Mouse (Mus musculus) intestine, embryonic 15.5 days (tissue): Measurements from ENCODE around the gene Dennd6a. TPM values are rescaled to one million over a fixed set of nuclear protein-coding genes. Genes with fewer than 3 reads are reported as not detected.
"Not testable (repeated sequence)": the region's sequence is repeated elsewhere in the genome, so short reads cannot be mapped to it uniquely, and the experiment has no call there.

Experiments
- ATAC-seq: fragments of 200-750 bp; cut with Nextera tagmentation; 2 replicates; pipeline ENCODE4 v1.8.0; 2017; ENCODE audit warnings: moderate TSS enrichment, moderate library complexity
- H3K27ac ChIP-seq: fragments of 300-500 bp; sonication (generic); 2 replicates; pipeline ENCODE4 v1.5.1; 2015; ENCODE audit warnings: mild to moderate bottlenecking, inconsistent platforms
- H3K27me3 ChIP-seq: fragments of 300-500 bp; sonication (generic); replicated peaks from 2 replicates; pipeline ENCODE4 v1.6.1; 2015; ENCODE audit warnings: inconsistent platforms
- H3K36me3 ChIP-seq: fragments of 300-500 bp; sonication (generic); 2 replicates; pipeline ENCODE4 v1.6.1; 2015; ENCODE audit warnings: inconsistent platforms
- H3K4me1 ChIP-seq: fragments of 300-500 bp; sonication (generic); replicated peaks from 2 replicates; pipeline ENCODE4 v1.6.1; 2015; ENCODE audit warnings: inconsistent platforms
- H3K4me2 ChIP-seq: fragments of 300-500 bp; sonication (generic); replicated peaks from 2 replicates; pipeline ENCODE4 v1.6.1; 2015; ENCODE audit warnings: mild to moderate bottlenecking, inconsistent platforms
- H3K4me3 ChIP-seq: fragments of 300-500 bp; sonication (generic); replicated peaks from 2 replicates; pipeline ENCODE4 v1.5.1; 2015; ENCODE audit warnings: inconsistent platforms
- H3K9ac ChIP-seq: fragments of 300-500 bp; sonication (generic); 2 replicates; pipeline ENCODE4 v1.6.1; 2015; ENCODE audit warnings: inconsistent platforms
- H3K9me3 ChIP-seq: fragments of 300-500 bp; sonication (generic); 2 replicates; pipeline ENCODE4 v1.6.1; 2016; ENCODE audit warnings: inconsistent platforms
- WGBS: fragments of 180-500 bp; shearing (Covaris S2); methylation state at CpG from one replicate; pipeline ENCODE4 v1.1.7; 2015; 5-methylcytosine and 5-hydroxymethylcytosine counted together
- polyA plus RNA-seq: library from polyadenylated mRNA; unstranded; fragments of >200 nt; fragmentation: Nextera tagmentation; extraction: Ambion mirVana; gene quantifications from 2 replicates; pipeline ENCODE4 v1.2.1, GENCODE M21; 2015

The Dennd6a gene
- polyA plus RNA-seq: 29.0 and 32.0 TPM in 2 replicates

DNA sequence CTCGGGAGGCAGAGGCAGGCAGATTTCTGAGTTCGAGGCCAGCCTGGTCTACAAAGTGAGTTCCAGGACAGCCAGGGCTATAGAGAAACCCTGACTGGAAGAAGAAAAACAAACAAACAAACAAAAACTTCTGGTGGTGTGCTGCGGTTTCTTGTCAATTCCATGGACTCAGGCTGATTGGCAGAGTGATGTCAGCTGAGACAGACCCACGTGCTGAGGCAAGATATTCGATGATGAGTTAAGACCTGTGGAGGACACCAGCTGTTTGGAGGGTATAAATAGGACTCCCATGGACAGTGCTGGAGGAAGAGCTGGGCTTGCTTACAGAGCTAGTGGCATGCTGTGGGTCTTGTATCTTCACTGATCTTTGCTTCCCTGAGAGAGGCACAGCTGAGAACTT, at the start of gene Dennd6a:
Gene Dennd6a, plus strand, starts transcription at position 301 of the 400 bp plus-strand sequence.
- not testable (repeated sequence) for H3K4me3 ChIP-seq, H3K27ac ChIP-seq, ATAC-seq, H3K4me2 ChIP-seq, H3K27me3 ChIP-seq, H3K36me3 ChIP-seq, H3K9me3 ChIP-seq, H3K4me1 ChIP-seq, H3K9ac ChIP-seq
- WGBS: 91% methylated on average over 5 of the region's 5 CpGs

GRCm38 (mm10) chr14:26525955-26526354, 47.7 kb upstream of the Dennd6a start:
- H3K9me3 ChIP-seq: no peaks in the 10 kb centered on the region
- no peak overlapping the region for H3K4me2 ChIP-seq
- WGBS: 35% methylated on average over 3 of the region's 3 CpGs
- H3K9ac ChIP-seq: no peak overlapping the region
- no peak overlapping the region for H3K27ac ChIP-seq
- no peaks in the 10 kb centered on the region for H3K27me3 ChIP-seq
- no peak for ATAC-seq
- H3K4me1 ChIP-seq: peaks cover 12% of the 10 kb centered on the region; the same call in 1 of the 2 replicates
- no peak overlapping the region for H3K4me3 ChIP-seq
- no peaks in the 10 kb centered on the region; the same call in 1 of the 2 replicates for H3K36me3 ChIP-seq

DNA sequence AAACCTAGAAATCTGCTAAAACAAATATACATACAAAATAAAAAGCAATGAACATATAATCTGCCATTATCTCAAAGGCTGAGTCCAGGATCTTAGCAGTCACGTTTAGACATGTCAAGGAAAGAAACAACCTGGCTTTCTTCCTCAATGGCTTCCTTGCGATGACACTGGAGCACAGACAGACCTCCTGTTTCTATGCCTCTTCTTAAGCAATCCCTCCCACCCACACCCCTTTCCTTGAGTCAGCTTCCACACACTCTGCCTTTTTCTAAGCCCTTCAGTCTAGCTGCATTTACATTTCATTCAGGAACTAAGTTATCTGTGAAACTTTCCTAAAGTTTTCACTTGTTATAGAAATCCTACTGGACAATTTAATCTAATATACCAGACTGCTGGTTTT, 45.4 kb upstream of the Dennd6a start:
- Histone ChIP-seq H3K36me3 (no peaks in the 10 kb centered on the region), H3K27me3 (no peaks in the 10 kb centered on the region), H3K9ac (no peak overlapping the region), H3K9me3 (no peaks in the 10 kb centered on the region), H3K4me2 (no peak overlapping the region), H3K27ac (no peak overlapping the region), H3K4me1 (peaks cover 16% of the 10 kb centered on the region), H3K4me3 (no peak overlapping the region)
- WGBS: 45% methylated on average over 2 of the region's 2 CpGs
- no peak for ATAC-seq

DNA sequence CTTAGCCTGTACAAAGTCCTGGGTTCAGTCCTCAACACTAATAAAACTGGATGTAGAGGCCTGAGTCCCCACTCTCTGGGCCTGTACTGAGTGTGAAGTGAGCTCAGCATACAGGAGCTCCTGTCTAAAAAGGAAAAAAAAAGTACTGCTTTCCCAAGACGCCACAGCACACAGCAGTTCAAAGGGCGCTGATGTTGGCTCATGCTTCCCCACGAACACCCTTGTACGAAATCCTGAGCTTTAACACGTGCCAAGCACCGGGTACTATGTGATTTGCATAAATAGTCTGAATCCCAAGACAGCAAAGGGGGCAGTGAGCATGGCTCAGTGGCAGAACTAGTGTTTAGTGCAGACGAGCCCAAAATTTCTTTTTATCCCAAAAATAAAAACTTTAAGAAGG, 43.3 kb upstream of the Dennd6a start:
- Histone ChIP-seq H3K27me3 (no peaks in the 10 kb centered on the region), H3K4me3 (no peak overlapping the region), H3K9me3 (no peaks in the 10 kb centered on the region), H3K9ac (no peak overlapping the region), H3K4me2 (peak overlapping the region; percentile 22), H3K4me1 (peaks cover 16% of the 10 kb centered on the region), H3K36me3 (no peaks in the 10 kb centered on the region), H3K27ac (no peak overlapping the region)
- 67% methylated on average over 7 of the region's 7 CpGs for WGBS
- no peak for ATAC-seq

DNA sequence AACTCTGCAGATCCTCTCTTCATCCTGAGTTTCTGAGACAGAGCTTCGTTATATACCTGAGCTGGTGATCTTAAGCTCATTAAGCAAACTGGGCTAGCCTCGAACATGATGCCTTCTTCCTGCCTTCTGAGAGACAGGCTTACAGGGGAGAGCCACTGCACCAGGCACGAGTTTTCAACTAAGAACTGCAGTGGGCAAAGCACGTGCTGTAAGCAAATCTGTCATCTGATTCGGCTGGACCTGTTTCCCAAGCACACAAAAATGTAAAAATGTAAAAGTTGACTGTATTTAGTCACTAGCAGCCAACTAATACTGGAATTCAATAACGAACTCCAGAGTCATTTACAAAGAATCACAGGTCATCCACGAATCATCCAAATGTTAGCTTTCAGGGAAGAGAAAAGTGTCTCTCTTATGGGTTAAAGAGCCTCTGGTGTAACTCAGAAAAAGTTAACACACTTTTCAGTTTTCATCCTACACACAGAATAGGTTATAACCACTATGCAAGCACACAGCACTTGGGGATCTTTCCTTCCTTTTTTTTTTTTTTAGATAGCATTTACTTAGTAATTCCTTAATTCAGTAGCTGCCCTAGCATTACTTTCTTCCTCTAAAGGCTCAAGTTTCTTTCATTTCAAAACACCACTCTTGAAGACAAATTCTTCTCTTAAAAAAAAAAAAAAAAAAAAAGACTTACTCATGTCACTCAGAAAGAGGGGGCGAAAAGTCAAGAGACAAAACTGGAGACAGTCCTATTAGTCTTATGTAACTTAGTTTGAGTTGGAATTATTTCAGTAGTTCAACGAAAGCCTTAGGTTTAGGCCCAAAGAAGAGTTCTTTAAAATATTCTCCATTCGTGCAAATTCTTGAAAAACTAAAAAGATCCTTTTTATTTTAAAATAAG, 42.0 kb upstream of the Dennd6a start:
- Histone ChIP-seq H3K4me1 (peaks cover 16% of the 10 kb centered on the region), H3K9me3 (no peaks in the 10 kb centered on the region), H3K9ac (no peak overlapping the region), H3K27ac (no peak overlapping the region), H3K4me3 (no peak overlapping the region), H3K36me3 (no peaks in the 10 kb centered on the region), H3K27me3 (no peaks in the 10 kb centered on the region), H3K4me2 (peak overlapping the region; percentile 30)
- no peak for ATAC-seq
- 63% methylated on average over 10 of the region's 10 CpGs for WGBS

- Histone ChIP-seq H3K36me3 (no peaks in the 10 kb centered on the region), H3K27ac (no peak overlapping the region), H3K4me3 (peak overlapping the region; percentile 86), H3K9ac (peak overlapping the region; percentile 90), H3K9me3 (no peaks in the 10 kb centered on the region), H3K4me1 (peaks cover 16% of the 10 kb centered on the region), H3K27me3 (no peaks in the 10 kb centered on the region), H3K4me2 (peak overlapping the region; percentile 89)
- ATAC-seq: no peak
- WGBS: 35% methylated on average over 9 of the region's 9 CpGs
Measured at GRCm38 (mm10) chr14:26532752-26533151, 40.9 kb upstream of the Dennd6a start.

- Histone ChIP-seq H3K27me3 (no peaks in the 10 kb centered on the region), H3K4me2 (peak overlapping the region; percentile 89), H3K4me3 (peak overlapping the region; percentile 86), H3K4me1 (peaks cover 16% of the 10 kb centered on the region), H3K9me3 (no peaks in the 10 kb centered on the region), H3K36me3 (no peaks in the 10 kb centered on the region), H3K27ac (no peak overlapping the region), H3K9ac (peak overlapping the region; percentile 90)
- ATAC-seq: no peak
- 17% methylated on average over 19 of the region's 19 CpGs for WGBS
Measured at GRCm38 (mm10) chr14:26533267-26533666, 40.4 kb upstream of the Dennd6a start.

DNA sequence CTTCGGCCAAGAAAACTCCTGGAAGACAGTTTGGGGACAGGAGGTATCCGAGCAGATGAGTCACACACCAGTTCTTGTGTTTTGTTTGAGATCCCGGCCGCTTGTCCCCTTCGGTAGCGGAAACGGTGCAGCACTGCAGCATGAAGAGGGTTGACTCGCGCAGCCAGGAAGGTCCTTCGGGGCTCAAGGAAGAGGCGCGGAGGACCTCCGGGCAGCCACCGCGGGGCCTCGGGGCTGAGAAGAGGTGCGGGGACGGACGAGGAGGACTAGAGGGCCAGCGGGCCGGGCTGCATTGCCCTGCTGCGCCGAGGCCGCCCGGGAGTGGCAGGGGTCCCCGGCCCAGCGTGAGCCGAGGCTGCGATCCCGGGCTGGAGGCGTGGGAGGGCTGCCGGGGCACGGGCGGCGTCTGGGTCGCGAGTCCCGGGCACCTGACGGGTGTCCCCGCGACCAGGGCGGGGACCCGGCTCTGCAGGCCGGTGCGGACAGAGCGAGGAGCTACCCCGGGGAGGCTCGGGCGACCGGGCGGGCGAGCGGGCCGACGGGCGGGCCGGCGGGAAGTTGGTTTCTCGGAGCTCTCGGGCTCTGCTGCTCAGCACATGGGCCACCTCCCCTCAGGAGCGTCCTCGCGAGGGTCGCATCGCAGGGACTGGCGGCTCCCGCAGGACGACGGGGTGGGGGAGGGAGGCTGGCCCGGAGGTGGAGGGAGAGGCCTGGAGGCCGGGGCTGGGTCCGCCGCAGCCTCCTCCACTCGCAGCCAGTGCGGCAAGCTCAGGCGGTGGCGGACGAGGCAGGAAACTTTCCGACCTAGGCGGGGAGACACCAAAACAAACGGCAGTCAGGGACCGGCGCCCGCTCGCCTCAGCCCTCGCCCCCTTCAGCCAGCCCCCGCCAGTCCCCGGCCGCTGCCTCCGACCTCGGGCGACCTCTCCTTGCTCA, 39.6 kb upstream of the Dennd6a start:
- Histone ChIP-seq H3K4me2 (peak overlapping the region; percentile 89), H3K9ac (peak overlapping the region; percentile 90), H3K4me3 (peak overlapping the region; percentile 86), H3K9me3 (no peaks in the 10 kb centered on the region), H3K27me3 (no peaks in the 10 kb centered on the region), H3K36me3 (no peaks in the 10 kb centered on the region), H3K4me1 (peaks cover 16% of the 10 kb centered on the region), H3K27ac (peak overlapping the region; percentile 81)
- under 1% methylated on average over 91 of the region's 92 CpGs for WGBS
- ATAC-seq: peak; percentile 82

GRCm38 (mm10) chr14:26534757-26535479, 38.7 kb upstream of the Dennd6a start, which contains the start of gene Slmap:
TSS of gene Slmap (minus strand) at chr14:26534931.
- Histone ChIP-seq H3K27ac (peak within 1 kb of the TSS; percentile 81), H3K36me3 (no peaks in the 10 kb centered on the region), H3K27me3 (no peaks in the 10 kb centered on the region), H3K9me3 (no peaks in the 10 kb centered on the region), H3K4me2 (peak within 1 kb of the TSS; percentile 89), H3K4me1 (peaks cover 11% of the 10 kb centered on the region), H3K4me3 (peak within 1 kb of the TSS; percentile 86), H3K9ac (peak within 1 kb of the TSS; percentile 90)
- 13% methylated on average over 30 of the region's 33 CpGs for WGBS
- peak; percentile 93 for ATAC-seq

GRCm38 (mm10) chr14:26539241-26539640, 34.4 kb upstream of the Dennd6a start:
- Histone ChIP-seq H3K4me3 (no peak overlapping the region), H3K9ac (no peak overlapping the region), H3K9me3 (no peaks in the 10 kb centered on the region), H3K27me3 (no peaks in the 10 kb centered on the region), H3K27ac (no peak overlapping the region), H3K36me3 (no peaks in the 10 kb centered on the region), H3K4me1 (no peaks in the 10 kb centered on the region), H3K4me2 (no peak overlapping the region)
- no peak for ATAC-seq
- WGBS: 63% methylated on average over 4 of the region's 4 CpGs

GRCm38 (mm10) chr14:26540577-26540976, 33.1 kb upstream of the Dennd6a start:
- no peak overlapping the region for H3K27ac ChIP-seq
- H3K9ac ChIP-seq: no peak overlapping the region
- 87% methylated on average over 1 of the region's 1 CpGs for WGBS
- H3K4me3 ChIP-seq: no peak overlapping the region
- H3K4me1 ChIP-seq: no peaks in the 10 kb centered on the region
- H3K36me3 ChIP-seq: no peaks in the 10 kb centered on the region
- H3K27me3 ChIP-seq: no peaks in the 10 kb centered on the region
- H3K4me2 ChIP-seq: no peak overlapping the region
- no peaks in the 10 kb centered on the region for H3K9me3 ChIP-seq
- no peak for ATAC-seq
